Mouse (Mus musculus) testis, adult 2 months (tissue): ENCODE measurements around the gene Spata2.

ENCODE experiments used
- CTCF ChIP-seq: fragments of 200-500 bp; IDR thresholded peaks from 2 replicates; pipeline ENCODE4 v1.5.1; 2012; ENCODE audit warnings: low read depth, mild to moderate bottlenecking, inconsistent platforms, low read length, moderate library complexity; ENCODE audit not compliant: control insufficient read depth, insufficient read depth, insufficient replicate concordance
- POLR2A ChIP-seq: fragments of 200-500 bp; IDR thresholded peaks from 2 replicates; pipeline ENCODE4 v1.6.1; 2012; ENCODE audit warnings: low read depth, mild to moderate bottlenecking, inconsistent platforms, low read length, moderate library complexity; ENCODE audit not compliant: control insufficient read depth

GRCm38 (mm10) chr2:167541761-167542160 lies 49.1 kb upstream of the Spata2 start:
- TF ChIP-seq POLR2A (no peak), CTCF (no peak)
